Mouse (Mus musculus) right cerebral cortex, postnatal 10 days (tissue): ENCODE measurements around the gene Actr6.

Source experiments
- DNase-seq, 2 experiments: peaks; one replicate each; pipeline ENCODE4 v3.0.0; 2021; ENCODE audit warnings: low spot score in 2 of 2

Gene Actr6

GRCm38 (mm10) chr10:89732001-89732794 is at the start of gene Actr6:
Gene Actr6, minus strand, starts transcription at chr10:89732295.
- DNase-seq = peak; percentile 96 to 97

- no peak for DNase-seq
Measured at GRCm38 (mm10) chr10:89776029-89776428, 43.9 kb upstream of the Actr6 start.

- DNase-seq = no peak
Measured at GRCm38 (mm10) chr10:89771894-89772293, 39.8 kb upstream of the Actr6 start.

- no peak for DNase-seq
Measured at GRCm38 (mm10) chr10:89769096-89769495, 37.0 kb upstream of the Actr6 start.

- no peak for DNase-seq
Measured at GRCm38 (mm10) chr10:89768352-89769020, 36.4 kb upstream of the Actr6 start.

- no peak for DNase-seq
Measured at GRCm38 (mm10) chr10:89765790-89766714, 34.0 kb upstream of the Actr6 start.

- DNase-seq = no peak
Measured at GRCm38 (mm10) chr10:89764457-89765121, 32.5 kb upstream of the Actr6 start.

GRCm38 (mm10) chr10:89760772-89761171 is 28.7 kb upstream of the Actr6 start:
- DNase-seq = no peak

- DNase-seq = no peak
Measured at GRCm38 (mm10) chr10:89755231-89755630, 23.1 kb upstream of the Actr6 start.

- no peak for DNase-seq
Measured at GRCm38 (mm10) chr10:89751069-89751468, 19.0 kb upstream of the Actr6 start.

GRCm38 (mm10) chr10:89748619-89749018 is 16.5 kb upstream of the Actr6 start:
- DNase-seq = no peak

- DNase-seq = no peak
Measured at GRCm38 (mm10) chr10:89747911-89748310, 15.8 kb upstream of the Actr6 start.

- no peak for DNase-seq
Measured at GRCm38 (mm10) chr10:89747221-89747905, 15.3 kb upstream of the Actr6 start.

GRCm38 (mm10) chr10:89746581-89746980 is 14.5 kb upstream of the Actr6 start:
- no peak for DNase-seq

- DNase-seq = no peak
Measured at GRCm38 (mm10) chr10:89745666-89746020, 13.5 kb upstream of the Actr6 start.

GRCm38 (mm10) chr10:89744871-89745665 is 13.0 kb upstream of the Actr6 start, which contains the start of gene Uhrf1bp1l:
Gene Uhrf1bp1l, plus strand, starts transcription at chr10:89744991.
- DNase-seq = peak; percentile 90 to 92

- no peak for DNase-seq
Measured at GRCm38 (mm10) chr10:89744341-89744740, 12.2 kb upstream of the Actr6 start.

- no peak for DNase-seq
Measured at GRCm38 (mm10) chr10:89743266-89743665, 11.2 kb upstream of the Actr6 start.

- no peak for DNase-seq
Measured at GRCm38 (mm10) chr10:89740995-89741394, 8.9 kb upstream of the Actr6 start.

- DNase-seq = no peak
Measured at GRCm38 (mm10) chr10:89739703-89740102, 7.6 kb upstream of the Actr6 start.
